Mouse (Mus musculus) hindbrain, embryonic 13.5 days (tissue): ENCODE measurements around the gene Rbm48. TPM values are rescaled to one million over a fixed set of nuclear protein-coding genes. Genes with fewer than 3 reads are reported as not detected.

Experiments
- ATAC-seq: fragments of 200-750 bp; cut with Nextera tagmentation; 2 replicates; pipeline ENCODE4 v1.8.0; 2017; ENCODE audit warnings: moderate TSS enrichment; ENCODE audit not compliant: low FRiP score
- H3K27ac ChIP-seq: fragments of 300-500 bp; sonication (generic); 2 replicates; pipeline ENCODE4 v1.5.1; 2015; ENCODE audit warnings: inconsistent platforms, mild to moderate bottlenecking, moderate library complexity
- H3K27me3 ChIP-seq: fragments of 300-500 bp; sonication (generic); 2 replicates; pipeline ENCODE4 v1.6.1; 2015; ENCODE audit warnings: mild to moderate bottlenecking, inconsistent platforms
- H3K36me3 ChIP-seq: fragments of 300-500 bp; sonication (generic); 2 replicates; pipeline ENCODE4 v1.6.1; 2015; ENCODE audit warnings: mild to moderate bottlenecking, inconsistent platforms
- H3K4me1 ChIP-seq: fragments of 300-500 bp; sonication (generic); replicated peaks from 2 replicates; pipeline ENCODE4 v1.6.1; 2015; ENCODE audit warnings: inconsistent platforms
- H3K4me2 ChIP-seq: fragments of 300-500 bp; sonication (generic); 2 replicates; pipeline ENCODE4 v1.6.1; 2015; ENCODE audit warnings: inconsistent platforms, mild to moderate bottlenecking, moderate library complexity
- H3K4me3 ChIP-seq: fragments of 300-500 bp; sonication (generic); 2 replicates; pipeline ENCODE4 v1.5.1; 2015; ENCODE audit warnings: mild to moderate bottlenecking, inconsistent platforms
- H3K9ac ChIP-seq: fragments of 300-500 bp; sonication (generic); 2 replicates; pipeline ENCODE4 v1.6.1; 2015; ENCODE audit warnings: mild to moderate bottlenecking, inconsistent platforms
- H3K9me3 ChIP-seq: fragments of 300-500 bp; sonication (generic); 2 replicates; pipeline ENCODE4 v1.6.1; 2016; ENCODE audit warnings: inconsistent platforms
- WGBS: fragments of 180-500 bp; shearing (Covaris S2); methylation state at CpG from one replicate; pipeline ENCODE4 v1.1.7; 2015; 5-methylcytosine and 5-hydroxymethylcytosine counted together
- polyA plus RNA-seq: library from polyadenylated mRNA; unstranded; fragments of >200 nt; fragmentation: Nextera tagmentation; extraction: Ambion mirVana; gene quantifications from 2 replicates; pipeline ENCODE4 v1.2.1, GENCODE M21; 2015

Gene Rbm48
- polyA plus RNA-seq, 1 experiment from 2014 or later: 14.9 TPM

DNA sequence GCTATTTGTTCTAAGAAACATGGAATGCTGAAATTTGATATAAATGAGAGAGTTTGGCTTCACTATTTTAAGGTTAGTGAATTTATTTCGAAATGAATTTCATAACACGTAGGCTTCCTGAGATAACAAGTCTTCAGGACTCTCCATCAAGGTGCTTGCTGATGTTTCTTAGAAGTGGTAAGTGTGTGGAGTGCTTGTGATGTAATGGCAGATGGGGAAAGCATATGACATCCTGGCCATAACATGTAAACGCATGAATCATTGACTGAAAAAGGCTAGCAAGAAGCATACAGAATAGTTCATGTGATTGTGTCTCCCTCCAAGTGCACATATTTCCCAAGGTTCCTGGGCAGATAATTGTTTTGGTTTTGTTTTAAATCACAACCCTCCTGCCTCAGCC lies 4.4 kb upstream of the Rbm48 start:
- Histone ChIP-seq H3K4me1 (peaks cover 11% of the 10 kb centered on the region), H3K9ac (no peak overlapping the region), H3K4me2 (no peak overlapping the region), H3K27me3 (no peaks in the 10 kb centered on the region), H3K4me3 (no peak overlapping the region), H3K27ac (no peak overlapping the region), H3K9me3 (no peaks in the 10 kb centered on the region), H3K36me3 (peaks cover 20% of the 10 kb centered on the region)
- WGBS: 94% methylated on average over 3 of the region's 3 CpGs
- no peak for ATAC-seq

DNA sequence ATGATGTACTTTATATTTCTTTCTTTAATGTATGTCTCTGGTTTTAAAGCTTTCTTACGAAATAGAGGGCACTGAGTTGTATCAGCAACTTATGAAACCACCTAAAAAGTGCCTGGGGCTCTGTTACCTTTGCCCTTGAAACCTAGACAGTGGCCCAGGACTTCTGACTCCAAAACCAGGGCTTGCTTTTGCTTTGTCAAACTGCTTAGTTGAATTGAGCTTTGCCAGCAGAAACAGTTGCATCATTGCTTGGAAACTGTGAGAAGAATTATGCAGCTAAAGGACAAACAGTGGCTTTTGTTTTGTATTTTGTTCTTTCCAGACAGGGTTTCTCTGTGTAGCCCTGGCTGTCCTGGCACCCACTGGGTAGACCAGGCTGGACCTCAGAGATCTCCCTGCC lies 3.9 kb upstream of the Rbm48 start:
- Histone ChIP-seq H3K4me3 (no peak overlapping the region), H3K36me3 (peaks cover 15% of the 10 kb centered on the region), H3K27ac (no peak overlapping the region), H3K9me3 (no peaks in the 10 kb centered on the region), H3K27me3 (no peaks in the 10 kb centered on the region), H3K4me2 (no peak overlapping the region), H3K4me1 (peaks cover 14% of the 10 kb centered on the region), H3K9ac (no peak overlapping the region)
- 92% methylated on average over 1 of the region's 1 CpGs for WGBS
- no peak for ATAC-seq

DNA sequence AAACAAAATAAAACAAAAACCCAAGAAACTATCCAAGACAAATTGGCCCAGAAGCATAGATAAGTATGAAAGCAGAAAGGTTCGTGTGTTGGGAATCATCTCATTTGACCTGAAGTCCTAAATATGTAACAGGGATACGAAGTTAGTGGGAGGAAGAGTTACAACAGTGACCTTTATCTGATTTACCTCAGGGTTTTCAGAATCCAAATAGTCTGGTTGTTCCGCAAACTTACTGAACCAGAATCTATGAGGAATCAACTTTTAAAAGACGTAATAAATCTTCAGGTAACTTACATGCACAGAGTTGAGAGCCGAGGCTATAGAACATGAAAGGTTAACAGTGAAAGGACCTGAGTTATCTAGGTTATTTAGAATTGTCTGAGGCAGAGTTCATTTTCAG lies 2.4 kb upstream of the Rbm48 start:
- ATAC-seq: no peak
- Histone ChIP-seq H3K9me3 (no peaks in the 10 kb centered on the region), H3K36me3 (peaks cover 1% of the 10 kb centered on the region; the same call in 1 of the 2 replicates), H3K4me3 (no peak overlapping the region), H3K4me2 (no peak overlapping the region), H3K27ac (no peak overlapping the region), H3K4me1 (peaks cover 28% of the 10 kb centered on the region), H3K27me3 (no peaks in the 10 kb centered on the region), H3K9ac (no peak overlapping the region)
- WGBS: 95% methylated on average over 5 of the region's 5 CpGs

DNA sequence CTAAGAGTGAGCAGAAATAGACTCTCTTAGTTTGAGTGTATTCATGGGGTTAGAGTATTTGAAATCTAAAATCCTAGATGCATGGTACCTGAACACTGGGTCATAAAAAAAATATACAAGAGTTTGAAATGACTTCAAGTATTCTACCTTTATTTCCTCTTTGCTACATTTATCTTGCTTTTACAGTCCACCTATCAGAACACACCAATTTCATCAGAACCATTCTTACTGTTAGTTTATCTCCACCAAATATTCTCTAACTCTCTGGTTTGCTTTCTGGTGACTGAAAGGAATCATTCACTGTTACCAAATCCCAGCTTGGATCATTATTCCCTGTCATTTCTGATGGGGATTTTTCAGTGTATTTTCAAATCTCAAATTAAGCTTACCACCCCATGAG lies 786 bp upstream of the Rbm48 start:
- Histone ChIP-seq H3K9ac (peak overlapping the region; percentile 83; the same call in 1 of the 2 replicates), H3K27ac (no peak overlapping the region), H3K9me3 (no peaks in the 10 kb centered on the region), H3K4me2 (peak overlapping the region; percentile 71), H3K36me3 (0 out of 2 replicates have a peak, but pooled peaks cover 5% of the 10 kb centered on the region), H3K4me3 (peak overlapping the region; percentile 79), H3K27me3 (no peaks in the 10 kb centered on the region), H3K4me1 (peaks cover 28% of the 10 kb centered on the region)
- no peak for ATAC-seq

DNA sequence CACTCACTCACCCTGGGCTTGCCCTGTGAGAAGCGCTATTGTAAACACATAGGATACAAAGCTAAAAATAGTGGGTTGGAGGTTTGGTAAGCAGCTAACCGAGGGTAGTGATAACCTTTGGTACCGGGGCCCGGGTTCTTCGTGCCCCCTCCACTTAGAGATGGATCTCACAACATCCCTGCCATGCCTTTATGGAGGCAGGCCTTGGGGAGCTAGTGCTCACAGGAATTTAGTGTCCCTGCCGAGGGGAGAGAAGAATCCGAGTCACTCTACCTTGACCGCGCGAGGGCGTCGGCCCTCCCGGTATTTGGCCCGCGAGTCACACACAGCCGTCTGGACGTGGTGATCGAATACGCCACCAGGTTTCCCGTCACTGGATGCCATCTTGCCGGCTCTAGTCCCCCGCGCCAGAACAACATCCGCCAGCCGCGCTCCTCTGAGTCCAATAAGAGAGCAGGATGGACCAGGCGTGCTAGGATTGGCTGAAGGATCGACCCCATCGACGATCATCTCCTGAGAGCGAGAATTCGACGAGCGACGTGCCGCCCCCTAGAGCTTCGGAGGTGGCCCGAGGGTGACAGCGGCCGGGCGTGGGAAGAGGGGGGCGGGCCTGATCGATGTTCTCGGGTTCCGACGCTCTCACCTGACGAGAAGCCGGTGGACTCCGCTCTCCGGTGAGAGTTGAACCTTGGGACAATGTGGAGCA lies 539 bp downstream of the Rbm48 start, which contains the start of gene Pex1:
Pex1 (plus strand) TSS at position 374 of the 706 bp plus-strand sequence.
- WGBS: under 1% methylated on average over 50 of the region's 50 CpGs
- H3K27me3 ChIP-seq: no peaks in the 10 kb centered on the region
- H3K27ac ChIP-seq: peak within 1 kb of the TSS; percentile 90
- H3K36me3 ChIP-seq: peaks cover 15% of the 10 kb centered on the region
- H3K9ac ChIP-seq: peak within 1 kb of the TSS; percentile 83
- peak within 1 kb of the TSS; percentile 83 for H3K4me2 ChIP-seq
- H3K4me3 ChIP-seq: peak within 1 kb of the TSS; percentile 79
- peak; percentile 98 for ATAC-seq
- H3K9me3 ChIP-seq: no peaks in the 10 kb centered on the region
- peaks cover 28% of the 10 kb centered on the region for H3K4me1 ChIP-seq

DNA sequence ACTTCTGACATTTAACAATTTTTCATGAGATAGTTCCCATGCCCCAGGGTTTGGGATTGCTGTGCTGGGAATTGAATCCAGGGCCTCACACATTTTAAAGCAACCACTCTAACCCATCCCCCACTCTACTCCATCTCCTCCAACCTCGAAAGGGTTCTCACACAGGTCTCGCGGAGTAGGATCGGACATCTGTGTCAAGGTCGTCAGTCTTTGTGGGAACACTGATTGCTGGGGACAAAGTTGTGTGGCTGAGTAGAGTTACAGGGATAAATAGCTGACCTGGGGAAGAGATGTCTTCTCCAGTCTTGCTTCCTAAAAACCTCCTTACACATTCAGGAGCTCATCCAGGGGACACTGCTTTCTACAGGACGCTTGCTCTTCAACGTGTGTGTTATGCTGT lies 17.3 kb downstream of the Rbm48 start:
- 0 out of 2 replicates have a peak, but pooled peaks cover 3% of the 10 kb centered on the region for H3K9me3 ChIP-seq
- H3K4me2 ChIP-seq: no peak overlapping the region
- no peaks in the 10 kb centered on the region for H3K4me1 ChIP-seq
- no peak for ATAC-seq
- no peak overlapping the region for H3K9ac ChIP-seq
- H3K4me3 ChIP-seq: no peak overlapping the region
- peaks cover 92% of the 10 kb centered on the region for H3K36me3 ChIP-seq
- whole genome bisulfite sequencing: 98% methylated on average over 7 of the region's 7 CpGs
- H3K27ac ChIP-seq: no peak overlapping the region
- no peaks in the 10 kb centered on the region for H3K27me3 ChIP-seq

DNA sequence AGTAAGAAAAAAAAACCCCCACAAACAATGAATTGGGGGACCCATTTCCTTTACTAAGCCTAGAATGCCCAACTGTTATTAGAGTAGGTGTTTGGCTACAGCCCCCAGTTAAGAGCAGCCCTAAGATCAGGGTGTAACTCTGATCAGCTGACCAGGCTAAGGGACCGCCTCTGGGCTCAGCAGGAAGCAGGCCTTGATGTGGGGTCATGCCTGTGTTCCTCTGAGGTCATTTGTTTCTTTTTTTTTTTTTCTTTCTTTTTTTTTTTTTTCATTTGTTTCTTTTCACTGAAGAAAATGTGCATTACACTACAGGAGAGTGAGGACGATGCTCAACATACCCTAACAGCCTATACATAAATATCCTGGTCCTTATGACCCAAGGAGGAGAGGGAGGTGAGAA lies 18.4 kb downstream of the Rbm48 start:
- no peak for ATAC-seq
- 93% methylated on average over 2 of the region's 2 CpGs for WGBS

DNA sequence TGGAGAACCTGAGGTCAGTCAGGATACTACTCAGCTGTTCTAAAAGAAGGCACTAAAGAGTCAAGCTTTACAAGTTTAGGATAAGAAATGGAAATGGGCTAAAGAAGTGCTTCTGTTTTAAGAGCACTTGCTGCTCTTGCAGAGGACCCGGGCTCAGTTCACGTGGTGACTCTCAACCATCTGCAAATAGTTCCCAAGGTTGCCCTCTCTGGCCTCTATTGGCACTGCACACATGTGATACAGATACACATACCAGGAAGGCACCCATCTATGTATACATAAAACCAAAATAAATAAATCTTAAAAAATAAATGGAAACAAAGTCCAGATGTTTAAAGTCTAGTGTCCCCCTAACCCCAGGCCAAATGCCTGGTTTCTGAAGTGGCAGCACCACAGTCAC lies 21.6 kb downstream of the Rbm48 start:
- Histone ChIP-seq H3K4me1 (no peaks in the 10 kb centered on the region), H3K9me3 (0 out of 2 replicates have a peak, but pooled peaks cover 3% of the 10 kb centered on the region), H3K4me3 (no peak overlapping the region), H3K27ac (no peak overlapping the region), H3K4me2 (no peak overlapping the region), H3K9ac (no peak overlapping the region), H3K36me3 (peaks cover 96% of the 10 kb centered on the region), H3K27me3 (no peaks in the 10 kb centered on the region)
- no peak for ATAC-seq
- WGBS: 100% methylated on average over 2 of the region's 2 CpGs

More for the DNA sequence above, 18.4 kb downstream of the Rbm48 start:
- H3K36me3 ChIP-seq: peaks cover 92% of the 10 kb centered on the region
- H3K4me1 ChIP-seq: no peaks in the 10 kb centered on the region
- H3K27me3 ChIP-seq: no peaks in the 10 kb centered on the region
- H3K9ac ChIP-seq: no peak overlapping the region
- no peak overlapping the region for H3K27ac ChIP-seq
- no peak overlapping the region for H3K4me2 ChIP-seq
- 0 out of 2 replicates have a peak, but pooled peaks cover 3% of the 10 kb centered on the region for H3K9me3 ChIP-seq
- no peak overlapping the region for H3K4me3 ChIP-seq

DNA sequence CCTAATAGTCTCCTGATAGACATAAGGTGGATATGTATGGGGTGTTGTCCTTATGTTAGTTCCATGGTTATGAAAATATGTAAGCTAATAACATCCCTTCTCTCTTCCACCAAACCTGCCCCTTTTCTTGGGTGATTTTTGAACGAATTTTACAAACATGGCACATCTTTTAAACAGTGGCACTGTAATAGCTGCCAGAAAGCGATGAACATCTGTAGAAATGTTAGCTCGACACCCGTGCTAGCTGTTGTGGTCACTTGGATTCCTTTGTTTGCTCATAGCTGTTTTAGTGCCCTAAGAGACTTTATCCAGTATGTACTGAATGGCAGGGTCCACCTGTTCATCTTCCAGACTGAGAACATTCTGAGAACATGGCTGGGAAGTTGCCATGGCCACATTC lies 25.1 kb downstream of the Rbm48 start, which contains the start of gene 1700109H08Rik:
1700109H08Rik (plus strand) TSS at position 301 of the 400 bp plus-strand sequence.
- H3K9ac ChIP-seq: no peak within 1 kb of the TSS
- peaks cover 88% of the 10 kb centered on the region for H3K36me3 ChIP-seq

DNA sequence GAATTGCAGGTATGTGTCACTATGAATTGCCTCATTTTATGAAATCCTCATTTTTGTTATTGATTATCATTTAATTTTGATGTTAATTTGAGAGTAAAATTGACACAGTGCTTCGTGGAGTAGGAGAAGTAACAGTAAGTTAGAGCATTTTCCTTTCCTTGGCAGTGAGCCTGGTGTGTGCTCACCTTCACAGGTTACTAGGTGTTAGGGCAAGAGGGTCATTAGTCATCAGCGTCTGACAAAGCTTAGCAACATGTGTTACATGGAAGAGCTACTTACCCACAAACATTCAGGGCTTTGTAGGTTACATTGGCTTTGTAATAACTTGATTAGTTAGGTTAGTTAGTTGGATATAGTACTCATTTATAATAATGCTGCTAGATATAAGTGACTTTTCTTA lies 42.2 kb downstream of the Rbm48 start:
- H3K9me3 ChIP-seq: no peaks in the 10 kb centered on the region
- no peaks in the 10 kb centered on the region for H3K4me1 ChIP-seq
- WGBS: 87% methylated on average over 2 of the region's 2 CpGs
- no peak overlapping the region for H3K9ac ChIP-seq
- no peak overlapping the region for H3K4me3 ChIP-seq
- peaks cover 35% of the 10 kb centered on the region for H3K36me3 ChIP-seq
- no peak overlapping the region for H3K27ac ChIP-seq
- H3K27me3 ChIP-seq: no peaks in the 10 kb centered on the region
- H3K4me2 ChIP-seq: no peak overlapping the region
- ATAC-seq: no peak

More for the DNA sequence above, 25.1 kb downstream of the Rbm48 start, which contains the start of gene 1700109H08Rik:
- no peak for ATAC-seq
- no peak within 1 kb of the TSS for H3K4me3 ChIP-seq
- H3K9me3 ChIP-seq: 0 out of 2 replicates have a peak, but pooled peaks cover 3% of the 10 kb centered on the region
- H3K4me1 ChIP-seq: no peaks in the 10 kb centered on the region
- WGBS: 97% methylated on average over 4 of the region's 4 CpGs
- H3K4me2 ChIP-seq: no peak within 1 kb of the TSS
- H3K27ac ChIP-seq: no peak within 1 kb of the TSS
- no peaks in the 10 kb centered on the region for H3K27me3 ChIP-seq

DNA sequence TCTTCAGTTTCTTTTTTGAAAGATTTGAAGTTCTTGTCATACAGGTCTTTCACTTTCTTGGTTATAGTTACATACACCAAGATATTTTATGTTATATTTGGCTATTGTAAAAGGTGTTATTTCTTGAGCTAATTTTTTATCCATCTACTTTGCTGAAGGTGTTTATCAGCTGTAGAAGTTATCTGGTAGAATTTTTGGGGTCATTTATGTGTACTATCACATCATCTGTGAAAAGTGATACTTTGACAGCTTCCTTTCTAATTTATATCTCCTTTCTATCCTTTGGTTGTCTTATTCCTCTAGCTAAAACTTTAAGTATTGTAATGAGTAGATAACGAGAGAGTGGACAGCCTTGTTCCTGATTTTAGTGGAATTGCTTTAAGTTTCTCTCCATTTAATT lies 44.9 kb downstream of the Rbm48 start:
- no peak overlapping the region for H3K4me2 ChIP-seq
- no peak overlapping the region for H3K27ac ChIP-seq
- no peaks in the 10 kb centered on the region for H3K27me3 ChIP-seq
- peaks cover 23% of the 10 kb centered on the region for H3K36me3 ChIP-seq
- no peak overlapping the region for H3K9ac ChIP-seq
- 98% methylated on average over 1 of the region's 1 CpGs for WGBS
- ATAC-seq: no peak
- no peak overlapping the region for H3K4me3 ChIP-seq
- no peaks in the 10 kb centered on the region for H3K9me3 ChIP-seq
- peaks cover under 1% of the 10 kb centered on the region; the same call in 1 of the 2 replicates for H3K4me1 ChIP-seq

DNA sequence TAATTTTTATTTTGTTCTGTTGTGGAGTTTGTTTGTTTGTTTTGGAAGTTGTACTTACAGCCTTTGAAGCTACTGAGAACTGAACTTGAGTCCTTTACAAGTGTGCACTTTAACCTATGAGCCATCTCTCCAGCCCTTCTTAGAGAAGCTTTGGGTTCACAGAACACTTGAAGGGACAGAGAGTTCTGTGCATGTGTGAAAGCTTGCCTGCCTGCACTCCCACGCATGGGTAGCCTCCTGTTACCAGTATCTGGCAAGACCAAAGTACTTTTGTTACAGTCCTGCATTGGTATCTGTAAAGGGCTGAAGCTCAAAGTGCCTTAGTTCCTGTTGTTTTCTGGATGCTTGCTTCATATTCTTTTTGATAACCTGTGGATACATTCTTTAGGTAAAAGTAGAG lies 50.2 kb downstream of the Rbm48 start:
- Histone ChIP-seq H3K27me3 (no peaks in the 10 kb centered on the region), H3K4me3 (no peak overlapping the region), H3K9ac (no peak overlapping the region), H3K9me3 (no peaks in the 10 kb centered on the region), H3K4me2 (no peak overlapping the region), H3K4me1 (peaks cover 22% of the 10 kb centered on the region), H3K27ac (no peak overlapping the region), H3K36me3 (peaks cover 7% of the 10 kb centered on the region)
- ATAC-seq: no peak
- WGBS: 88% methylated on average over 1 of the region's 1 CpGs

DNA sequence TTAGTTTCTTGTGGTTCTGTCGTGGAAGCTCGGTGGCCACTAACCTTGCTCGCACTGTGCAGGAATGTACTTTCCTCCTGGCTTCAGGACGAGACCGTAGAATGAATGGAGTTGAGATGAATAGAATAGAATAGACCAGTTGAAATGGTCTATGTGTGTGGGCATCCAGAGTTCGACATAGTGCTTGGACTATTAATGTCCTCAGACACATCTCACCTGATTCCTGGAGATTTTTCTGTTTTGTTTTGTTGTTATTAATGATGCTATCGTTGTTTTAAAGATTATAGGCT lies 52.0 kb downstream of the Rbm48 start:
- H3K9me3 ChIP-seq: no peaks in the 10 kb centered on the region
- peaks cover 22% of the 10 kb centered on the region for H3K4me1 ChIP-seq
- peak overlapping the region; percentile 90 for H3K9ac ChIP-seq
- H3K4me3 ChIP-seq: peak overlapping the region; percentile 91
- peaks cover 7% of the 10 kb centered on the region for H3K36me3 ChIP-seq
- no peaks in the 10 kb centered on the region for H3K27me3 ChIP-seq
- WGBS: 10% methylated on average over 7 of the region's 7 CpGs
- peak overlapping the region; percentile 93; the same call in 1 of the 2 replicates for H3K27ac ChIP-seq
- peak; percentile 26 for ATAC-seq
- H3K4me2 ChIP-seq: peak overlapping the region; percentile 67
